Mouse (Mus musculus) embryo, embryonic 10 days (tissue): ENCODE data around the gene Cxcr5.
"Not testable (repeated sequence)": the region's sequence is repeated elsewhere in the genome, so short reads cannot be mapped to it uniquely, and the experiment has no call there.

Source experiments
- DNase-seq: peaks from one replicate; pipeline ENCODE4 v3.0.0-alpha.2; 2015; ENCODE audit warnings: low spot score

Gene Cxcr5

DNA sequence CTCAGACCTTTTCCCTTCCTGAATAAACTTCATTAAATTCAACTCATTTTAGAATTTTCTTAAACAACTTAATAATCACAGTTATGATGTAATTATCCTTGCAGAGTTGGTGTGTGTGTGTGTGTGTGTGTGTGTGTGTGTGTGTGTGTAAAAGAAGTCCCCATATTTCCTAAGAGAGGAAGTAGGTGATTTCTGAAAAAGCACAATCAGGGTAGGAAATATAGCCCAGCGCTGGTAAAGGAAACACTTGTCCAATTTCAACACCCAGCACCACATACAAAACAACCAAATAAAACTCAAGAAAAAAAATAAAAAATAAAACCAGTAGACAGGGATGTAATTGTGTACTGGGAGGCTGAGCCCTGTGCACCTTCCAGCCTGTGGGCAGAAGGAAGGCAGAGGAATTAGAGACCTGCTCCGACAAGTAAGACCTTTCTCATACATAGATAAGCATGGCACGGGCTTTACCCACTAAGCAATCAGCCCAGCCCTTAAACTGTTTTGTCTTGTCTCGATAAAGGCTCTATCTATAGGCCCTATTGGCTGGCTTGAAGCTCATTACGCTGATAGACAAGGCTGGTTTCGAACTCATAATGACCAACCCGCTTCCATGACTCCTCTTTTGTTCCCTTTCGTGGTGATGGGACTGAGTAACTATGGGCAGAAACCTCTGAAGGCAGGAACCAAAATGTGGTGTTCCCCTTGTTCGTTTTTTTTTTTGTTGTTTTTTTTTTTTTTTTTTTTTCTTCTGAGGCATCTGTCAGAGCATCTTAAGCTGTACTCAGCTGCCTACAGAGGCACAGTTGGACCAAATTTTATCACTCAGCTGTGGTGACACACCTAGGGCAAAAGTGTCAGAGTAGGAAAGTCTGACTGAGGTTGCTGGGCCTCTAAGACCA is 25.8 kb upstream of the Cxcr5 start:
- DNase-seq: no peak

GRCm38 (mm10) chr9:44586640-44587261 is 25.1 kb upstream of the Cxcr5 start:
- DNase-seq: peak; percentile 23

DNA sequence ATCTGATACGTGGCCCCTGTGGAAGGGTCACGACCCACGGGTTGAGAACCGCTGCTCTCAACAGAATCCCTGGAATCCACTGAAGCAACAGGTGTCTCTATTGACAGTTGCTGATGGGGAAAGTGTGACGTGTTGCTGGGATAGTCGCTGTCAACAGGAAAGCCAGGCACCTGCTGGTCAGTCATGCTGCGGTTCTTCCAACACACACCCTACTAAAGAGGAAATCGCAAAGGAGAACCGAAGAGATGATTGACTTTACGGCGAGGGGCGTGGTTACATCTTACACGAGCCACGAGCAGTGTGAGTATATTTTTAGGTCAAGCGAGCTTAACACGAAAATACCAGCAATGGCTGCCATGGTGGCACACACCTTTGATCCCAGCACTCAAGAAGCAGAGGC is 20.7 kb upstream of the Cxcr5 start:
- no peak for DNase-seq

GRCm38 (mm10) chr9:44581423-44581822 is 19.7 kb upstream of the Cxcr5 start:
- no peak for DNase-seq

- no peak for DNase-seq
These were observed 18.4 kb upstream of the Cxcr5 start for GRCm38 (mm10) chr9:44580085-44580484.

- DNase-seq: no peak
These were observed 17.7 kb upstream of the Cxcr5 start for GRCm38 (mm10) chr9:44579392-44579791.

- not testable (repeated sequence) for DNase-seq
These were observed 14.4 kb upstream of the Cxcr5 start for GRCm38 (mm10) chr9:44576046-44576445.

DNA sequence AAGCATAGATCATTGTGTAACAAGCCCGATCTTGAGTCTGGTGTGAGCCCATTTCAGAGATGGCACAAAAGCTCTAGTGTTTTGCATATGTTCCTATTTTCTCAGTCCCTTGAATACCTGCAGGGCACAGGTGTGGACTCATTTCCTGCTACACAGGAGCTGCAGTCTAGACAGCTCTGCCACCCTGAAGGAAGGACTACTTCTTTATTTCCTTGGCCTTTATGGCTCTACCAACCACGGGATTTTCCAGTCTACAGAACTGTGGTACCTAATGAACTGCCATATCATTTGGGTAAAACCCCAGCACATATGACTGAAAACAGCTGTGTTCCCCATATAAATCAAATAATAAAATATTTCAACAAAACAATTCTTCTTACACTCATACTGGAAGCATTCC is 13.4 kb upstream of the Cxcr5 start:
- no peak for DNase-seq

DNA sequence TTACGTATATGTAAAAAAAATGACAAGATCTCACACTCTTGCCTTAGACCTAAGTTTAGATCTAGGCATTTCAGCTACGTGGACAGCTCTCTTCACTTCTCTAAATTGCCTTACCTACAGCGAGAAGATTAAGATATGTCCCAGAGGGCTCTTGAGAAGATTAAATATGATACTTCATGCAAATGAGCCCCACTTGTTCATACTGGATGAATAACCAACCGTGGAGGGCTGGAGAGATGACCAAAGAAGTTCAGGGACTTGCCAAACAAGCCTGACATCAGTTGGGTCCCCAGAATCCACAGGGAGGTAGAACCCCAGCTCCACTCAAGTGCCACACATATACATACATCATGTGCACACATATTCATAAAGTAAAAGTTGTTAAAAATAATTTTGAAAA is 11.6 kb upstream of the Cxcr5 start:
- no peak for DNase-seq

DNA sequence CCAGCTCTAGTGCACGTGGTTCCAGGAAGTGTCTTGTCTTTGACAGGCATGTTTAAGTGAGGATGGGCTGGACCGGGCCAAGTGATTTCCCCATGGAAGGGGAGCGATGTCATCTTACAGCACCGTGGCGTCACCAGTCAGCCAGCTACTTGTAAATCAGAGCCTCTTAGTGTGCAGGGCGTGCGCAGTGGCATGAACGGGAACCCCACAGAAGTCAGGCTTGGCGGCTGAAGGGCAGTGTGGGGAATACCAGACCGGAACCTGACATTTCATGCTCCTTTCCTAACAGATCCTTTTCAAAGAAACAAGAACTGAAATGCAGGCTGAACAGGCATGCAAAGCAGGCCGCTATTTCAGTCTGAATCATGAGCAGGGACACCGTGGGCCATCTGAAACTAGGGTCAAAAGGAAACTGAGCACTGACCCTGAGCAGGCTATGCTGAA is 9.3 kb upstream of the Cxcr5 start:
- no peak for DNase-seq

GRCm38 (mm10) chr9:44568083-44568455 is 6.4 kb upstream of the Cxcr5 start:
- no peak for DNase-seq

- no peak for DNase-seq
These were observed 5.8 kb upstream of the Cxcr5 start for GRCm38 (mm10) chr9:44567338-44568082.

DNA sequence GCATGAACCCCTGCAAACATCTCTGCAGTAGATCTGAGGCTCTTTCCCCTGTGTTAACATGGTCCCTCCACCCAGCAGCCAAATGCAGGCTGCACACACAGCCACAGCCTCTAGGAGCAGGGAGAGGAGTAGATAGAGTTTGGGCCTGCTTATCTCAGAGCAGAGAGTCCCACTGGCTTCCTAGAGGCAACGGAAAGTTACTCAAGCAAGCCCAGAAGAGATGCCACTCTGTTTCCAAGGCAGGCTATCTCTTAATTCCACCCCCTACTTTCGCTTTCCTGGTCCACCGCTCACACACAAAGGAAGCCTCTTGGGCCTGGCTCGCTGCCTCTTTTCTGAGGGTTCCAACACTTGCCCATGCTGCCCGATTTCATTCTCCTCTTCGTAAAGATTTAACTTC is 3.7 kb upstream of the Cxcr5 start:
- peak; percentile 13 for DNase-seq

GRCm38 (mm10) chr9:44562936-44563335 is 1.3 kb upstream of the Cxcr5 start:
- no peak for DNase-seq

DNA sequence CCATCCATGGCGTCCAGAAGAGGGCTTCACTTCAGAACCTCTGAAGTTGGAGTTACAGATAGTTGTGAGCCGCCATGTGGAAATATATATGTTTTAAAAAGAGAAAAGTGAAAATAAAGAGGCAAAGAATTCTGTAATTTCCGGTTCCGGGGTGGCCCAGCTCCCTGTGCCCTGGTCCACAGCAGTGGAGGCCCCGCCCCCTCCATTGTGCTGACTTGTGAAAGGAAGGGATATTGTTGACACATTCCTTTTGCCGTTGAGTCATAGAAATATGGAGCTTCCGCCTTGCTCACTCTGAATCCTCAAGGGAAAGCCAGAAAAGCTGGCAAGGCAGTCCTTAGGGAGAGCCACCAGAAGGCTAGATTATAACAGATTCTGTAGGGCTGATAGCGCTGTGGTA is 9.5 kb downstream of the Cxcr5 start:
- DNase-seq: no peak

DNA sequence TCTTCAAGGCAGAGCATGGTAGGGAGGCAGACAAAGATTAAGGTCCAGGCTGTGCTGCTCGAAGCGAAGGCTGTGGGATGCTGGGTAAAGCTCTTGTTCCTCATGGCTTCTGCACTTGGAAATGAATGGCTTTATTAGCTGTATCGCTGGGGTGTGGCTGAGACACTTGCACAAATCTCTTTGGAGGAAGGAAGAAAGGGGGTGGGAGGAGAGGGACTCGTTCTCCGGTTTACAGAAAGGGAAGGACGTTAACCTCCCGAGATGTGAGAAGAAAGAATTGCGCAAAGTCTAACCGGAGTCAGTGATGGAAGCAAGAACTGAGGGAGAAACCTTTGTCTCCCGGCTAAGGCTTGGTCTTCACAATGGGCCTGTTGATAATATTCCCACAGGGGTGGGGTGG is 10.5 kb downstream of the Cxcr5 start:
- DNase-seq: no peak

DNA sequence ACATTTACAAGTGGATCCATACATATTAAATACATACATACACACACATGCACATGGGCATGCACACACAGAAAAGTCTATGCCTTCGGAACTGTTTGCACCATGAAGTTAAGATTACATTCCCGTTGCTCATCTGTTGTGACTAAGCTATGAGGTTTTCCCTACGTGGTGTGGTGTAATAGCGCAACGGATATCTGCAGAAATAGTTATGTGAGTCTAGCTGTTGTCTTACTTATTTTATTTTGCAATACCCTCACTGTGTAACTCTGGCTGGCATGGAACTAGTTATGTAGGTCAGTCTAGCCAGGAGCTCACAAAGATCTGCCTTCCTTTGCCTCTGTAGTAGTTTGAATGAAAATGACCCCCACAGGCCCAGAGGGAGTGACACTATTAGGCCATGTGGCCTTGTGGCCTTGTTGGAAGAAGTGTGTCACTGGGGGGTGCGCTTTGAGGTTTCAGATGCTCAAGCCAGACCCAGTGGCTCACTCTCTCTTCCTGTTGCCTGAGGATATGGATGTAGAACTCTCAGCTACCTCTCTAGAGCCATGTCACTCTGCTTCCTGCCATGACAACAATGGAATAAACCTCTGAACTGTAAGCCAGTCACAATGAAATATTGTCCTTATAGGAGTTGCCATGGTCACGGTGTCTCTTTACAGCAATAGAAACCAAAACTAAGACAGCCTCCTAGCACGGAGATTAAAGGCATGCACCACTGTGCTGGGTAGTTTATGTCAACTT is 13.1 kb downstream of the Cxcr5 start:
- no peak for DNase-seq

- DNase-seq: no peak
These were observed 16.7 kb downstream of the Cxcr5 start for GRCm38 (mm10) chr9:44544986-44545385.

- DNase-seq: no peak
These were observed 19.3 kb downstream of the Cxcr5 start for GRCm38 (mm10) chr9:44542364-44542763.

- DNase-seq: no peak
These were observed 21.0 kb downstream of the Cxcr5 start for GRCm38 (mm10) chr9:44540676-44541075.

DNA sequence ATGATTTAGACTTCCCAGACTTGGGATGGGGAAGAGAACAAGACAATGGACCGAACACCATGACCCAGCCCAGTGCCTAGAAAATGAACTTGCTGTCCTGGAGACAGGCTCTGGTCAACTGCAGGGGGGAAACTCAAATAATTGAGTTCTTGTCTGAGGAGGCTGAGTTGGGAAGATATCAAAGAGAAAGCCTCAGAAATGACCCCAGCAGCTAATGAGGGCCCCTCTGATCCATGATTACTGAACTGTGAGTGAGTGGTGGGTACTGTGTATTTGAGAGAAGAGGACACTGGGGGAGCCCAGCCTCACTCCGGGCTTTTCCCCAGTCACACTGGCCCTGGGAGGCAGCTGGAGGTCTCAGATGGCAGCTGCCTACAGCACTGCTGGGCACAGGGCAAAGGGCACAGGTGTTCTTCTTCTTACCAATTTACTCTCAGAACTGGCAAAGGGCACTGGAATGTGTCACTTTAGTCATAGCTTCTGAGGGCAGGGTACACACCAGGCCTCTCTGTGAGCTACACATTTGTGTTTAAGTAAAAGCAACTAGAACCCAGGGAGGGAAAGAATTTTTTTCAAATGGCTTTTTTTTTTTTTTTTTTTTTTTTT is 21.8 kb downstream of the Cxcr5 start:
- no peak for DNase-seq
